Mouse (Mus musculus): ENCODE data around the gene Klhl1. TPM values are rescaled to one million over a fixed set of nuclear protein-coding genes. Genes with fewer than 3 reads are reported as not detected.
"Not testable (repeated sequence)": the region's sequence is repeated elsewhere in the genome, so short reads cannot be mapped to it uniquely, and the experiment has no call there.

Klhl1 gene
- not detected in 2 replicates for total RNA-seq (2014; fragmentation: Nextera tagmentation)
- total RNA-seq (2017) = not detected in 2 replicates

DNA sequence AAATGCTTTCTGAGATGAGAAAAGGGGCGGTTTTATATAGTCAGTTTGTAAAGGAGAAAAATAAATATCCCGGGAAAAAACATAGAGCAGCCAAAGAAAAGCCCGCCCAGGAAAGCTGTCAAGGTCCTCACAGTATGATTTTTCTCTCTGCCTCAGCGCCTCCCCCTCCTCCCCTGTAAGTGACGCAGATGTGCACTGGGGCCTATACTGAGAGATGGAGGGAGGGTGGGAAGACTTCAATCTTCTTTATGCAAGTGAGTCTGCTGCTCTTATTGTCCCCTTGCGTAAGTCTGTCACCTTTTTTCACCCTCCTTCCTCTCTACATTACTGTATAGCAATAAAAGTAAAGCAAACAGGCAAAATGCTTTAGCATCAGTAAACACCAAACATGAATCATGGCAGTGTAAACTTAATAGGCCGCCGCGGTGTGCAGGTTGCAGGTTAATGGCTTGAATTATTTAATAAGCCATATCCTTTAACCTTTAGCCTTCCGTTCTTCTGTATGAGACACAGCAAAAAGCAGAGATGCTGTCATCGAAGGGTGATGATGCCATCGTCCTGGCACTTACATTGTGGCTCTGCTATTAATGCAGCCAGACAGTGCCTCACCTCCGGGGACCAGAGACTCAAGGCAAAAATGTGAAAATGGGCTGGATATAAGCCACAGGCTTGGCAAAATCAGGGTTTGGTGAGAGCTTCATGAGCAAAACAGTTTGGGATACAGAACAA lies at the start of gene Klhl1:
Klhl1 (minus strand) TSS at position 149 of the 729 bp plus-strand sequence.
- no peak for ATAC-seq (replicated peaks; ENCODE audit: low FRiP score, low TSS enrichment, poor library complexity, severe bottlenecking)

DNA sequence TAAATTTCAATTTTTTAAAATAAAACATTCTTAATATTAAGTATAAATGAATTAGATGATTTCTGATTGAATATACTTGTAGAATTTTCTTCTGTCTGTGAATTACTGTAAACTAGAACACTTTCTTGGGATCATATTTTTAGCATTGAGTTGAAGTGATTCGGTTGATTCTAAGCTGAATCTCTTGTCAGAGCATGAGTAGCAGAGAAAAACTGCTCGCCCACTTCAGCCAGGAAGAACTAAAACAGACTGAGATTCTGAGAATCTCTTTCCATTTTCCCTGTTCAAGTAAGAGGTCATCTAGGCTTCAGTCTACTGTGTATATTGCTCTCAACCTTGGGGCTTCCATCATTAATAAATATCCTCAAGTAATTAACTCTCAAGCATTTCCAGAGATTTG lies 34.8 kb upstream of the Klhl1 start:
- ATAC-seq (replicated peaks; ENCODE audit: low FRiP score, low TSS enrichment, poor library complexity, severe bottlenecking) = no peak

DNA sequence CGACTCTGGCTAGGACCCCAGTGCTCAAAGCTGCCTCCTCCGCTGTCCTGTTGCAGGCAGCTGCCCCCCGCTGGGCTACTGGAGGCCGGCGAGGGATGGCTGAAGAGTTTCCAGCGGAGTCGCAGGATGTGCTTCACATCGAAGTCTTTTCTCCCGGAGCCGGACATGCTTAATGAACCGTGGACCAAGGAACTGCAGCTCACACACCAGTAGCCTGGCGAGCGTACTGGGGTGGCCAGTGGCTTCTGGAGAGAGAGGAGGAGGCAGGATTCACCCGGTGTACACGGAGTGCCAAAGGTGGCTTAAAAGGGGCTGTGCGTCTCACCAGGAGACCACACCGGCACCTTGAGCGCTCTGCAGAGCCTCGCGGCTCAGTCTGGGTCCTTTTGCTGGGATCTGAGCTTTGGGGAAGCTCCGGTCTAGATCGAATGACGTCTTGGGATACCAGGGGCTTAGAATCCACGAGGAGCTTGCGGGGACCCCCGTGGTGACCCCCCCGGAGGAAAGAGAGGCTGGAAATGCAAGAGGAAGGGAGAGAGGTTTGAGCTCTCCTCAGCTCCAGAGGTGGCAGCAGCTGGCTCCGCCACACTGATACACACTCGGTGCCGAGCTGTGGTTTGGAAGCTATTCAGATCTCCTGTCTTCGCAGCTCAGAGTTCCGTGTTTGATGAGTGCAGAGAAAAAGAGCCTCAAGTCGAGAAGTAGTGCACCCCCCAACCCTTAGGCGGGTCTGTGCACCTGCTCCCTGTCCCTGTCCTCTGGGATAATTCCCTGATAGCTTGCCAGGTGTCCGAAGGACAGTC lies 550 bp downstream of the Klhl1 start:
- ATAC-seq (replicated peaks; ENCODE audit: low FRiP score, low TSS enrichment, poor library complexity, severe bottlenecking) = no peak

DNA sequence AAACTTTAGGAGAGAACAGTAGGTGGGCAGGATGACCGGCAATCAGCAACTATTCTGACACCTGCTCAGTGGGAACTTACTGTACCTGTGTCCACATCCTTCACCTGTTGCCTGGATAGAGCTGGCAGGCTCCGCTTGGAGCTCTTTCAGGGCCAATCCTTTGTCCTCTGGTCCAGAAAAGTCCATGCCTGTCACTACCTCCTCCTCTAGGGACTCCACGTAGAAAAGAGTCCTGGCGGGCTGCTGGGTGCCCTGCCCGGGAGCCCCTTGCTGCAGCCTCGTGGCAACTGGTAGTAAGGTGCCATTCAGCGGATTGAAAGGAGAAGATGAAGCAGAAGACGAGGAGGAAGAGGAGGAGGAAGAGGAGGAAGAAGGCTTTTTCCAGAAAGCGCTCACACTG lies 1.2 kb downstream of the Klhl1 start:
- ATAC-seq (replicated peaks; ENCODE audit: low FRiP score, low TSS enrichment, poor library complexity, severe bottlenecking) = no peak

DNA sequence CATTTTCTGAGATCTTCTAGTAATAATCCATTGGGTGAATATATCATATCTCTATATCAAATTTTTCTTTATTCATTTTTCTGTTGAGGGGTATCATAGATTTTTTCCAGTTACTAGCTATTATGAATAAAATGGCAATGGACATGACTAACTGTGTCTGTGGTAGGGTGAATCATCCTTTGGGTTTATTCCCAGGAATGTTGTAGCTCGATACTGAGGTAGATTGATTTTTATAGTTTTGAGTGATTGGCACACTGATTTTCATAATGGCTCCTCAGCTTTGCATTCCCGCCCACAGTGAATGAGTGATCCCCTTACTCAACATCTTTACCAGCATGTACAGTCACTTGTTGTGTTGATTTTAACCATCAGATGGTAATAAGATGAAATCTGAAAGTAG lies 19.0 kb downstream of the Klhl1 start:
- ATAC-seq (replicated peaks; ENCODE audit: low FRiP score, low TSS enrichment, poor library complexity, severe bottlenecking) = no peak

DNA sequence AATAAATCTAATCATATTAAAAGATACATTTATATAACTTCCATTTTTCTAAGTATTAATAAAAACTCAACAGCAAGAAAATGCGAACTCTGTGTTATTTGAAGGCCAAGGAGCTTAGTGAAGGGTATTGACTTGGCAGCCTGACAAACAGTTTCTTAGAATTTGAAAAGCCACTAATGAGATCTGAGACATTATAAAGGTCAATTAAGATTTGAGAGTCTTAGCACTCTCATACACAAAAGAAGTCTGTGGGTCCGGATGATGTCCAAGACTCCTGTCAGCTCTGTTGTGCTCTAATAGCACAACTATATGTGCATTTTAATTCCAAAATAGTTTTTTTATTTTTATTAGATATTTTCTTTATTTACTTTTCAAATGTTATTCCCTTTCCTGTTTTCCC lies 47.1 kb downstream of the Klhl1 start:
- no peak for ATAC-seq (replicated peaks; ENCODE audit: low FRiP score, low TSS enrichment, poor library complexity, severe bottlenecking)

DNA sequence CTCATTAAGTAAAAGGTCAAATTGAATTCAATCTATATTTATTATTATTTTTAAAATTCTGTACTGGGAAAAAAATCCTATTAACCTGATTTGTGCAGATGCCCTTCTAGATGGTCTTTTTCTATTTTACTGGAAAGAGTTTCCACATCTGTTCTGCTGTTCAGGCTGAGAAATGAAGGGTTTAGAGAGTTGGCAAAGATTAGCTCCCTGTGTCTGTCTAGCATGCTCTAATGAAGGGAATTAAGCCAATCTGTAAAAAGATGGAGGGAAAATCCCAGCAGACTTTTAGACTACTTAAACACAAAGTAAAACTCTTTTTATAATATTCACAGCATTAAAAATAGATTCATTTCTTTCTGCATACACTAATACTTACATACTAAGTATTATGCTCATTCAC lies 47.6 kb downstream of the Klhl1 start:
- no peak for ATAC-seq (replicated peaks; ENCODE audit: low FRiP score, low TSS enrichment, poor library complexity, severe bottlenecking)

DNA sequence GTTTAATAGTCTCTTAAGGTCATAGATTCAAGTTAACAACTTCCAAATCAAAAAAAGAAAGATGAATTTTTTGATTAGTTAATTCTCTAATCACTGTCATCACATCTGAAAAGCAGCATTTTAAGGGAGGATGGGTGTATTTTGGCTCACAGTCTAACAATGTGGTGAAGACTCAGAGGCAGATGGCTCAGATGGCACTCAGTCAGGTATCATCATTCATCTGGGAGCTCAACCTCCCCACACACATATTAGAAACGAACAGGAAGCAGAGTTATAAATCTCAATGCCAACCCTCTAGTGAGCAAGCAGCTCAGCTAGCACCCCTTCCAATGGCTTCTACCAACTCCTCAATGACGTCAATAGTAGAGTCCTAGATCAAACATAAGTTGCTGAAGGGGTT lies 57.1 kb downstream of the Klhl1 start:
- no peak for ATAC-seq (replicated peaks; ENCODE audit: low FRiP score, low TSS enrichment, poor library complexity, severe bottlenecking)

DNA sequence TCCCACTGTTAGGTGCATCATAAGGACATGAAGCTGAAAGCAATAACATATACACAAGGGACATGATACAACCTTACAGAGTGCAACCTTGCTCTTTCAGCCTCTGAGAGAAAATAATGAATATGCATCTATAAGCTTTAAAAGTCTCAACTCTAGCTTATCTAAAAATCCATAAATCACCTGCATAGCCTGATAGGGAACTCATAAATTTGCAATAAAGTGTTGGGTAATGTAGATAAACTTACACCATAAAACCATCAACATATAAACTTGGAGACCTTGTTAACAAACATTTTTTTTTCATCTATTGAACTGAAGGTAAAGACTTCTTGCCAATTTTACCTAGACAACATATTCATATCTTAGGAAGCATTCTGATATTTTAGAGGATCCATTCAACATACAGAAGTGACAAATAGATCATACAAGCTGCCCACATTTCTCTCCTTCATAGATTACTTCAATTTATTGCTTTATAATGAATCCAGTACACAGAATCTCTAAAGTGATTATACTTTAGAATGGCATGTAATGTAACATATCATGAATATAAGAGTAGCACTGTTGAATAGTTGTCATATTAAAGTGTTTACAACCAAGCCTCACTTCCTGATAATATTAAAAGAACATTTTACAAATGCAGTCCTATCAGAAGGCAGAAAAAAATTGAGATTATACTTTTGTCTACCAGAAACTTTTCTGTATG lies 126.7 kb downstream of the Klhl1 start:
- no peak for ATAC-seq (replicated peaks; ENCODE audit: low FRiP score, low TSS enrichment, poor library complexity, severe bottlenecking)

DNA sequence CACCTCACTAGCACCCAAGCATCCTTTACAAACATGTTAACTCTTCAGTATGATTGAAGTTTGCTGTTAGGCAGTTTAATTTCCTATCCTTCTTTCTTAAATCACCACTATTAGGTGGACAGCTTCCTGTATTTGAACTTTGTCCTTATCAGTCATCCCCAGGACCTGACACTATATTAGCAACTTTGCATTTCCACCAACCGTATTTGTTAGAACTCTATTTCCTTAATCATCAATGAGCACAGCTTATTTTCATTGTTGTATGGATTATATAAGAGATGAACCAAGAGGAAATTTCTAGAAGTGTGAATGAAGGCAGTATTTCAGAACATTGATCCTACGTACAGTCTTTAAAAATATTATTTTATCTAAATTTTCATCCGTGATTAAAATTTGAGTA lies 156.2 kb downstream of the Klhl1 start:
- no peak for ATAC-seq (replicated peaks; ENCODE audit: low FRiP score, low TSS enrichment, poor library complexity, severe bottlenecking)

DNA sequence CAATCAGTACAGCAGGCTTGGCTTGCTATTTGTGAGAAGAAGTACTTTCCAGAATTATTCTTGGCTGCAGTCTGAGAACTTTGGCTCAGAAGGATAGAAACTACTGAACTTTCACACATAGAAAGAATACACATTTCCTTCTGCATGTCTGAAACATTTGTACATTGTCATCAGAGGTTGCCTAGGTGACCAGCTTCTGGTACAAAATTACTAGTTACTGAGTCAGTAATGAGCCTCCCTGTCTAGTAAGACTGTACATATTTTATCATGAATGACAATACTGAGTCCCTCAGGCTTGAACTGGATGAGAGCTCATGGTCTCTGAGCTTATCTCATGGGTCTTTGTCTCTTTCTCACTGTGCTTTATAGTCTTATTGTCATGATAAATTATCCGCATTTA lies 170.7 kb downstream of the Klhl1 start:
- ATAC-seq (replicated peaks; ENCODE audit: low FRiP score, low TSS enrichment, poor library complexity, severe bottlenecking) = no peak

DNA sequence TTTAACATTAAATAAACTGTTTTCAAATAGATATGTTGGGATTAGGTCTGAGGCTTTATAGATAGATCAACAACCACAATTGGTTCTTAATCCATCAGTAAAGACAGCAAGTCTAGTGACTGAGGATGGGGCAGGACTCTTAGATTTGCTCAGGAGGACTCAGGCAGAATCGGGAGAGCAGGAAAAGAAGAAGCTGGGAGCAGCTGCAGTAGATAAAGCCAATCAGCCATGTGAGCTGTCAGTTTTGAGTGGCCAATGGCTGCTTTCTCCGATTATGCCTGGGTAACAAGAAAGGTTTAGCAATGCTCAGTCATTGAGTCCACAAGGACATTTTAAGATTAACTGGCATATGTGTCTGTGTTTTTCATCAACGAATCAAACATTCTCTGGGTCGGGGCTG lies 187.8 kb downstream of the Klhl1 start:
- ATAC-seq (replicated peaks; ENCODE audit: low FRiP score, low TSS enrichment, poor library complexity, severe bottlenecking) = no peak

DNA sequence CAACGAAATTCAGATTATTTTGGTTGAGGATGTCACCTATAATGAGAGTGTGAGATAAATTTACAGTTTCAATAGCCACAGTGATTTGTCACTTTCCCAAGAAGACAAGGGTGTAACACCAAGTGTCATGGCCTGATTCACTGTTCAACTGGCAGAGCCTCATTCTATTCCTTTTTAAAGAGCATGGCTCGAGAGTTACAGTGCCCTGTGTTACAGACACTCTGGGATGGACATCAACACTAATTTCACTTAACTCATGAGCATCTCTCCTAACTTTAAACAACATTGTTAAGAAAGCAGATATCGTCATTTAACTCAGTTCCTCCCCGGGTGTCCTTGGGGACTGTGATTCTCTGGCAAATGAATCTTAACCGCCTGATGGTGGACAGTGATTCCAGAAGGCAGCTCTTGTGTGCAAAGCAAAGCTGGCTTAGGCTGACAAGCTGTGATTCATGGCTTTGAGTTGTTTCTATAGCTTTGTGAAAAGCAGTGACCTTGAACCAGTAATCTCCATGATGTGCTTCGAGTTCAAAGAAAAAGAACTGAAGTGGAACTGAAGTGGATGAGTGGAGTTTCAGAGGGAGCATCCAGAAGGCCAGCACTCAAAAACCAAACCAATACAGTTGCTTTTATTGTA lies 301.0 kb downstream of the Klhl1 start:
- ATAC-seq (replicated peaks; ENCODE audit: low FRiP score, low TSS enrichment, poor library complexity, severe bottlenecking) = no peak

DNA sequence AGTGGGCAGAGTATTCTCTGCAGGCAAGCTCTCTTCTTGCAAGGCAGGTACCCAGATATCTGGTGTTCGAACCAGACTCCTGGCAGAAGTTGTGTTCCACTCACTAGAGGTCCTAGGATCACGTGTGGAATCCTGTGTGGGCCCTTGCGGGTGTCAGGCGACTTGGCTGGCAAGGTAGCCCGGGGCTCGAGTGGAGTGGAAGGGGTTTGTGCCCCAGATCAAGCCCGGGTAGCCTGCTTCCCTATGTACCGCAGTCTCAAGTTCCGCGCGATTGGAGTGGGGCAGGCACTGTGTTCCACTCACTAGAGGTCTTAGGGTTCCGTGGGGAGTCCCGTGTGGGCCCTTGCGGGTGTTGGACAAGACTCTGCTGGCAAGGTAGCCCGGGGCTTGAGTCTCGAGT lies 324.1 kb downstream of the Klhl1 start:
- not testable (repeated sequence) for ATAC-seq (replicated peaks; ENCODE audit: low FRiP score, low TSS enrichment, poor library complexity, severe bottlenecking)

DNA sequence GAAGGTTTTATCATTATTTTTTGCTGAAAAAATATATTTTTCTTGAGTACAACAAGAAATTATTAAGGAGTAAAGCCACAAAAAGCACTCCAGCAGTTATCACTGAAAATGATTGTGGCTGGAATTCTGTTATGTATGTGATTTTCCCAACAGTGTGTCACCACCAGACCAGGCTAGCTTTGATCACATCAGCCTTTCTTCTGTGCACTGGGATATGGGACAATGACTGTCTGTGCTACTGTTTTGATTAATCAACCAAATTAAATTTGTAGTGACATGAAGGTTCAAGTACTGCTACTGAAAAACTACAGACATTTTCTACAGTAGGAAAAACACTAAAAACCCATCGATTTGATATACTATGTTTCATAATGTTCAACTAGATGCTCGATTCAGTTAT lies 344.4 kb downstream of the Klhl1 start:
- no peak for ATAC-seq (replicated peaks; ENCODE audit: low FRiP score, low TSS enrichment, poor library complexity, severe bottlenecking)

DNA sequence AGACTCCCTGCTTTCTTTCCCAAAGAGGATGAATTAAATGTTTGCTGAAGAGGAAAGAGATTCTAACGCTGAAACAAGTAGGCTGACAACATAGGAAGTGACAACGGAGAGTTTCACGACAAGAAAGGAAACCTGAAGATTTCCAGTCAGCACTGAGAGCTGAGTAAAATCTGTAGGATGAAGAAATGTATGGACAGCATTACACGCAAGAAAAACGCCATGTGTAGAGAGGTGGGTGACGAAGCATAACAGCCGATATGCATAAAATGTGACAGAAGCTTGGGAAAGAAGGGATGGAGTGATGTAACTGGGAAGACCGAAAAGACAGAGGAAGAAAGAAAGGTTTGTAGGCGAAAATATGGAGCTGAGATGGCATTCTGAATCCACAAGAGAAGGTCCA lies 375.8 kb downstream of the Klhl1 start:
- ATAC-seq (replicated peaks; ENCODE audit: low FRiP score, low TSS enrichment, poor library complexity, severe bottlenecking) = no peak

DNA sequence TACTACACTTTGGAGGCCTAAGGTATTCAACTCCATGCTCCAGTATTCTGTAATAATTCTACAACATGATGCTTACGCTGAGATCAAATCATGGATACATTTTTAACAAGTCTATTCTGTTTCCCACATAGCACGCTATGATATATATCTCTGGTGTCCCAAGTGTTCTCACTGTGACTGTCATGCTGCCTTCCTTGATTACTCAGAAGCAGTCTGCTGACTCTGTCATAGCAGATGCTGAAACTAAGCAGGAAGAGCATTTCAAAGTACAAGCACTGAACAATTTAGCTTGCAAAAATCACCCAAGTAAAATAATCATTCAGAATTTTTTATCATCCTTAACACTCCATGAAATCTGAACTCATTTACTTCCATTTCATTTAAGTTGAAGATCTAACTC lies 378.7 kb downstream of the Klhl1 start:
- no peak for ATAC-seq (replicated peaks; ENCODE audit: low FRiP score, low TSS enrichment, poor library complexity, severe bottlenecking)

DNA sequence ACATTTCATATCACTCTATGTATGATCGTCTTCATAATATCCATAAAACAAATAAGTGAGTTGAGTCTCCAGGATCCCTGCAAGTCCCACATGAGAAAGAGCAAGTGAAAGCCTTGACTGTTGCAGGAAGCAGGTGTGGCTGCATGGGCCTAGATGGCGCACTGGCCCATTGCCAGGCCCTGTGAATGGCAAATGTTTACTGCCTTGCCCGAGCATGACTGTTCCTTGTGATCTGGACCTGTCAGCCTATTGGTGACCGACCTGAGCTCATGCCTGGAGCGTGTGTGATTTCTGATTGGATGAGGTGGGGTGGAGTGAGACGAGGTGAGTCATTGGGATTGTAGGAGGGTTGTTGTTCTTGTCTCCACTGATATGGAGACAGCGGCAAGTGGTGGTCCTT lies 411.5 kb downstream of the Klhl1 start:
- ATAC-seq (replicated peaks; ENCODE audit: low FRiP score, low TSS enrichment, poor library complexity, severe bottlenecking) = no peak

DNA sequence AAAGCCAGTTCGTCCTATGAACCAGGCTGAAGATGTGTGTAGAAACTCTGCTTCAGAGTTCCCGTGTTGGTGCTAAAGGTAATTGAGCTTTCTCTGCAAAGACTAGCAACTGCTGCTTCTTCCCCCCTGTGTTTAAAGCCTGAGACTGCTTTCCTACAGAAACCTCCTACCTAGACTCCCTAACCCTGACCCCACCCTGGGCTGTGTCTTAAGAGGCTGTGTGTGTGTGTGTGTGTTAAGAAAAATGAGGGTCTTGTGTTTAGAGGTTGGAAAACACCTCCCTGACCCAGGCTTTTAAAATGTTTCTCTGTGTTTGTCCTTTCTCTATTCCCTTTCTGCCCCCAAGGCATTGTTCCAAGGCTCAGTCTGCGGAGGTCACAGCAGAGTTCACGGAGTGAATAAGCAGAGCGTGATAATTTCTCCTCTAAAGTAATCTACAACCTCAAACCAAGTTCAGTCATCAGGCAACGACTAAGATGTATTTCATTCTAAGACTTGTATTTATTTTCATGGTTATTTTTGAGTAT lies 437.2 kb downstream of the Klhl1 start:
- no peak for ATAC-seq (replicated peaks; ENCODE audit: low FRiP score, low TSS enrichment, poor library complexity, severe bottlenecking)

DNA sequence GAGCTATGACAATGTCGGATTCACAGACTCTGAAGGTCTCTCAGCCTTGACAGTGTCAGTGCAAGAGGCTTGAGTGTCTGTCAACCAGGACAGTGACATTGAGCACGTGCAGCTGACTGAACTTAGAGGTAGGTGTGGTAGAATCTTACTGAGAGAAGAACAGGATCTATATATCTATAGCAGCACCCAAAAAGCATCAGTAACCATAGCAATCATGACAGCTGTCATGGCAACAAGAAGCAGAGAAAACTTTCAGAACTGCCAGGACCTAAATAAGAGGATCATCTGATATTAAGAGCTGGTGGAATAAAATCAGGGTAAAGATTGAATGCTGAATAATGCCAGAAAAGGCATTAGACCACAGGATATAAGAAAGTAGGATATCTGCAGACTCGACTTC lies 453.0 kb downstream of the Klhl1 start:
- no peak for ATAC-seq (replicated peaks; ENCODE audit: low FRiP score, low TSS enrichment, poor library complexity, severe bottlenecking)

All from megakaryocyte-erythroid progenitor cell, adult 5-6 weeks (primary cell).